Mouse (Mus musculus): ENCODE measurements around the gene Plxna2. TPM values are rescaled to one million over a fixed set of nuclear protein-coding genes. Genes with fewer than 3 reads are reported as not detected.

Plxna2 gene
- total RNA-seq, 2 experiments from 2014 or later, result 25.8 to 26.7 TPM

- DNase-seq (ENCODE audit: low spot score), result no peak
- intact Hi-C loops (cut with DNase I), result no loop called here
Measured at GRCm38 (mm10) chr1:194747258-194747657, 129.2 kb downstream of the Plxna2 start.

GRCm38 (mm10) chr1:194753168-194753567 is 135.2 kb downstream of the Plxna2 start:
- DNase-seq (ENCODE audit: low spot score), result no peak
- intact Hi-C loops (cut with DNase I), result loop anchor here (5.0 kb wide), 2 partner anchors 64 to 209 kb away; no protein-coding TSS in a partner anchor

- intact Hi-C loops (cut with DNase I), result no loop called here
- DNase-seq (ENCODE audit: low spot score), result no peak
Measured at GRCm38 (mm10) chr1:194756001-194756400, 138.0 kb downstream of the Plxna2 start.

- intact Hi-C loops (cut with DNase I), result no loop called here
- peak; percentile 19 for DNase-seq (ENCODE audit: low spot score)
Measured at GRCm38 (mm10) chr1:194756409-194756808, 138.4 kb downstream of the Plxna2 start.

- intact Hi-C loops (cut with DNase I), result no loop called here
- no peak for DNase-seq (ENCODE audit: low spot score)
Measured at GRCm38 (mm10) chr1:194756863-194757262, 138.8 kb downstream of the Plxna2 start.

GRCm38 (mm10) chr1:194761432-194762212 is 143.6 kb downstream of the Plxna2 start:
- no peak for DNase-seq (ENCODE audit: low spot score)
- intact Hi-C loops (cut with DNase I), result no loop called here

GRCm38 (mm10) chr1:194762896-194763295 is 144.9 kb downstream of the Plxna2 start:
- intact Hi-C loops (cut with DNase I), result no loop called here
- no peak for DNase-seq (ENCODE audit: low spot score)

GRCm38 (mm10) chr1:194764951-194765350 is 146.9 kb downstream of the Plxna2 start:
- no peak for DNase-seq (ENCODE audit: low spot score)
- intact Hi-C loops (cut with DNase I), result no loop called here

GRCm38 (mm10) chr1:194768799-194769198 is 150.8 kb downstream of the Plxna2 start:
- DNase-seq (ENCODE audit: low spot score), result no peak
- intact Hi-C loops (cut with DNase I), result no loop called here

- intact Hi-C loops (cut with DNase I), result no loop called here
- no peak for DNase-seq (ENCODE audit: low spot score)
Measured at GRCm38 (mm10) chr1:194772053-194772452, 154.0 kb downstream of the Plxna2 start.

GRCm38 (mm10) chr1:194773899-194774298 is 155.9 kb downstream of the Plxna2 start:
- DNase-seq (ENCODE audit: low spot score), result no peak
- intact Hi-C loops (cut with DNase I), result no loop called here

- DNase-seq (ENCODE audit: low spot score), result no peak
- intact Hi-C loops (cut with DNase I), result no loop called here
Measured at GRCm38 (mm10) chr1:194774350-194774749, 156.3 kb downstream of the Plxna2 start.

GRCm38 (mm10) chr1:194774754-194775153 is 156.7 kb downstream of the Plxna2 start:
- intact Hi-C loops (cut with DNase I), result no loop called here
- no peak for DNase-seq (ENCODE audit: low spot score)

GRCm38 (mm10) chr1:194775656-194776374 is 157.8 kb downstream of the Plxna2 start:
- intact Hi-C loops (cut with DNase I), result no loop called here
- DNase-seq (ENCODE audit: low spot score), result no peak

GRCm38 (mm10) chr1:194776510-194777244 is 158.7 kb downstream of the Plxna2 start:
- intact Hi-C loops (cut with DNase I), result no loop called here
- DNase-seq (ENCODE audit: low spot score), result no peak

- intact Hi-C loops (cut with DNase I), result no loop called here
- no peak for DNase-seq (ENCODE audit: low spot score)
Measured at GRCm38 (mm10) chr1:194777608-194778007, 159.6 kb downstream of the Plxna2 start.

- intact Hi-C loops (cut with DNase I), result no loop called here
- DNase-seq (ENCODE audit: low spot score), result no peak
Measured at GRCm38 (mm10) chr1:194780392-194780791, 162.4 kb downstream of the Plxna2 start.

GRCm38 (mm10) chr1:194780794-194781390 is 162.9 kb downstream of the Plxna2 start:
- DNase-seq (ENCODE audit: low spot score), result no peak
- intact Hi-C loops (cut with DNase I), result no loop called here

- intact Hi-C loops (cut with DNase I), result no loop called here
- DNase-seq (ENCODE audit: low spot score), result no peak
Measured at GRCm38 (mm10) chr1:194781556-194781955, 163.5 kb downstream of the Plxna2 start.

GRCm38 (mm10) chr1:194782325-194782724 is 164.3 kb downstream of the Plxna2 start:
- intact Hi-C loops (cut with DNase I), result no loop called here
- DNase-seq (ENCODE audit: low spot score), result no peak

Measured in heart, postnatal 25 days (tissue).